Mouse (Mus musculus) olfactory bulb, adult 2 months (tissue): ENCODE data around the gene Inpp5f.

Source experiments
- CTCF ChIP-seq: fragments of 200-500 bp; IDR thresholded peaks from 2 replicates; pipeline ENCODE4 v1.5.1; 2012; ENCODE audit warnings: low read depth, mild to moderate bottlenecking, low read length, moderate library complexity; ENCODE audit not compliant: insufficient read depth
- POLR2A ChIP-seq: fragments of 200-500 bp; IDR thresholded peaks from 2 replicates; pipeline ENCODE4 v1.6.1; 2012; ENCODE audit warnings: mild to moderate bottlenecking, low read depth, low read length, moderate library complexity; ENCODE audit not compliant: insufficient read depth

DNA sequence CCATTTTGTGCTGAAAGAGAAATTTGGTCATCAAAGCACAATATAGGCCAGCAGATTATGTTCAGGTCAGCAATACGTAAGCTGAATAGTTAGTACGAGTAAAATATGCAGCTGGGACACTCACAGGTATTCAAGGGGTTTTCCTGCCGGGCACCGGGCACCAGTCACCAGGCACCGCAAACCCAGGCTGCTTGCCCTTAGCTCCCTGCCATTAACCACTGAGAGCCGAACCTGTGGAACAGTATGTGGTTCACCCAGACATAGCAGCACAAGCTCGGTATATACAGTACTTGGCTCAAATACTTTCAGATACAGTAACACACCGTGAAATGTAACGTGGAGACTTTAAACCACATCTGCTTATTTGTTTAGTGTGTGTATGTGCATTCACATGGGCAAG lies 114.1 kb downstream of the Inpp5f start:
- TF ChIP-seq CTCF = no peak
- TF ChIP-seq POLR2A = no peak
